17 mouse cellular contexts compared by ENCODE assay signal in the genomic region with DNA sequence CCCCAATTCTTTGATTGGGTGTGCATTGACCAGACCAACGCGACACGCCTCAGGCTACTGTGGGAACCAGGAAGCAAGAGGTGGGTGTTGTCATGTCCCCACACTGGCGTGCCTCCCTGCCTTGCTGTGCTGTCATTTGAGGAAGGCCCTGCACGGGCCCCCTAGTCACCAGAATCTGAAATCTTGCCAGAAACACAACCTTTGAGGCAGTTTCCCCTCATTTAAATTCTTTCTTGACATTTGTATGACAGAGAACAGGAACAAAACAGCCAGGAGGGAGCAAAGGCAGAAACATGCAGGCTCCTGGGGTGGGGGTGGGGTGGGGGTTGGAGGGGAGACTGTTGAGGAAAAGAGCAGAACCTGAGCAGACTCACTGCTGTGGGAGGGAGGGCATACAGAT.
"Had no signal": no experiment of that assay in that cellular context is flagged by ENCODE, and none has a peak within 500 bp of the region (broad histone marks: within the 10 kb centered on the region; RNA-seq: fewer than 3 reads in every experiment).

No protein-coding gene starts in this region.

- DNase-seq: kidney, adult 9 months; kidney, postnatal 14 days; layer of hippocampus, adult 9-11 months; liver, embryonic 13.5 days; lung, adult 2 months; lung, postnatal 14 days; lung, postnatal 4 days; retina, postnatal 1 day; right cerebral cortex, postnatal 25 days; spleen, adult 18-20 months; thymus, postnatal 4 days had no signal

- H3K9me3 ChIP-seq: liver, embryonic 13.5 days; midbrain, embryonic 12.5 days; midbrain, embryonic 15.5 days; neural tube, embryonic 13.5 days; stomach, embryonic 15.5 days had no signal

- H3K27me3 ChIP-seq: liver, embryonic 13.5 days; midbrain, embryonic 12.5 days; midbrain, embryonic 15.5 days; stomach, embryonic 15.5 days had no signal

- H3K36me3 ChIP-seq: liver, embryonic 13.5 days; midbrain, embryonic 12.5 days; midbrain, embryonic 15.5 days; neural tube, embryonic 13.5 days; stomach, embryonic 15.5 days had no signal

- ATAC-seq: midbrain, embryonic 15.5 days had no signal

- H3K4me3 ChIP-seq: layer of hippocampus, adult 2 months; liver, embryonic 13.5 days; midbrain, embryonic 12.5 days; midbrain, embryonic 15.5 days; myocyte; neural tube, embryonic 13.5 days; stomach, embryonic 15.5 days had no signal

- H3K9ac ChIP-seq: liver, embryonic 13.5 days; midbrain, embryonic 12.5 days; midbrain, embryonic 15.5 days; neural tube, embryonic 13.5 days; stomach, embryonic 15.5 days had no signal

- H3K4me2 ChIP-seq: liver, embryonic 13.5 days; midbrain, embryonic 12.5 days; midbrain, embryonic 15.5 days; neural tube, embryonic 13.5 days; stomach, embryonic 15.5 days had no signal

- H3K27ac ChIP-seq: liver, embryonic 13.5 days; midbrain, embryonic 12.5 days; midbrain, embryonic 15.5 days; neural tube, embryonic 13.5 days; stomach, embryonic 15.5 days had no signal

- H3K4me1 ChIP-seq: liver, embryonic 13.5 days; stomach, embryonic 15.5 days had no signal
